Mouse (Mus musculus): ENCODE results near the gene Gsn. TPM values are rescaled to one million over a fixed set of nuclear protein-coding genes. Genes with fewer than 3 reads are reported as not detected.
A peak's percentile ranks its signal among the peaks of the same experiment; 100 is the strongest.

Gsn gene
- polyA plus RNA-seq, 1 experiment from 2014 or later, result 1,007 TPM

DNA sequence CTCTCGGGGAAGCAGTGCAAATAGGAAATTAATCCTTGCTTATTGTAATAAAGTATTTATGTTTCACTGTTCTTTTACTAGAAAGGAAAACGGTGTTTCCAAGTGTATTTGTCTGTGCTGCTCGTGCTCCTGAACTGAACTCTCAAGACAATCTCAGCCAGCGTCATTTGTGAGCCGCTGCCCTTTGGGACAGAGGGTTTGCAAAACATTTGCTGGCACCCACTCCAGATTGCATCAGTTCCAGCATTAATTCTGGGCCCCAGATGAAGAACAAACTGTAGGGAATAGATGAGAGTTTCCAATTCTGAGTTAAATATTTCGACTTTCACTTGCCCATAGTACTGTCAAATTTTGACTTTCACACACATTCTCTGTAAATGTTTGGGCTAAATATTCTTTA is 82.5 kb downstream of the Gsn start:
- TF ChIP-seq EP300 (IDR thresholded peaks at IDR 0.05), result peak; percentile 71
- TF ChIP-seq CTCF (IDR thresholded peaks at IDR 0.05), result no peak
- peaks cover 11% of the 10 kb centered on the region for H3K4me1 ChIP-seq (ENCODE audit: insufficient read depth, low read depth, low read length)
- no peak overlapping the region for H3K9ac ChIP-seq (replicated peaks; ENCODE audit: low read depth)
- no peaks in the 10 kb centered on the region for H3K27me3 ChIP-seq (replicated peaks; ENCODE audit: insufficient read depth, low read length)
- WGBS, result 27% methylated on average over 6 of the region's 6 CpGs
- H3K27ac ChIP-seq (ENCODE audit: low read length), result peak overlapping the region; percentile 62
- DNase-seq (ENCODE audit: low spot score), result peak; percentile 83
- no peak overlapping the region for H3K4me3 ChIP-seq (ENCODE audit: low read depth, low read length)
- H3K36me3 ChIP-seq (ENCODE audit: insufficient read depth, low read length), result no peaks in the 10 kb centered on the region
- H3K9me3 ChIP-seq (ENCODE audit: low read length), result no peaks in the 10 kb centered on the region
- ATAC-seq, result no peak
- H3K4me2 ChIP-seq (replicated peaks; ENCODE audit: low read depth, low read length), result no peak overlapping the region

DNA sequence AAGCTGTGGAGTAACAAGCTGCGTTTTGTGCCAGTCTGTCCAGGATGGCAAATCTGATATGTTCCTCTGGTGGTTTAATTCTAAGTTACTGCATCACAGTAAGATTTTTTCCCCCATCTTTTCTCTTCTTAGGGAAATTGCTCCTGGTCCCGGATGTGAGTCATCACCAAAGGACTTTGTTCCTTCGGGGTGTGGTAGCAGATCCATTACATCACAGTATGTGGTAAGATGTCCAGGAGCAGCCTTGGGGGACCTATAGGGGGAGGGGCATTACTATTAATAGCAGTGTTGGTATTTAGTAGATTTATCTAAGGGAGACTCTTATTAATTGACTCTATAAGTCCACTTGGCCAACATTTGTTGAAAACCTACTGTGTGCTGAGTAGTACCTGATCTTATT is 86.4 kb downstream of the Gsn start:
- no peaks in the 10 kb centered on the region for H3K4me1 ChIP-seq (ENCODE audit: insufficient read depth, low read depth, low read length)
- no peak; the same call in 1 of the 2 replicates for ATAC-seq
- peak; percentile 58 for DNase-seq (ENCODE audit: low spot score)
- H3K27me3 ChIP-seq (replicated peaks; ENCODE audit: insufficient read depth, low read length), result no peaks in the 10 kb centered on the region
- no peak overlapping the region for H3K27ac ChIP-seq (ENCODE audit: low read length)
- no peaks in the 10 kb centered on the region for H3K36me3 ChIP-seq (ENCODE audit: insufficient read depth, low read length)
- no peak overlapping the region for H3K9ac ChIP-seq (replicated peaks; ENCODE audit: low read depth)
- H3K4me2 ChIP-seq (replicated peaks; ENCODE audit: low read depth, low read length), result no peak overlapping the region
- H3K9me3 ChIP-seq (ENCODE audit: low read length), result no peaks in the 10 kb centered on the region
- TF ChIP-seq CTCF (IDR thresholded peaks at IDR 0.05) (no peak), EP300 (IDR thresholded peaks at IDR 0.05) (peak; percentile 45; the same call in 1 of the 2 replicates)
- 54% methylated on average over 3 of the region's 3 CpGs for WGBS
- H3K4me3 ChIP-seq (ENCODE audit: low read depth, low read length), result no peak overlapping the region

DNA sequence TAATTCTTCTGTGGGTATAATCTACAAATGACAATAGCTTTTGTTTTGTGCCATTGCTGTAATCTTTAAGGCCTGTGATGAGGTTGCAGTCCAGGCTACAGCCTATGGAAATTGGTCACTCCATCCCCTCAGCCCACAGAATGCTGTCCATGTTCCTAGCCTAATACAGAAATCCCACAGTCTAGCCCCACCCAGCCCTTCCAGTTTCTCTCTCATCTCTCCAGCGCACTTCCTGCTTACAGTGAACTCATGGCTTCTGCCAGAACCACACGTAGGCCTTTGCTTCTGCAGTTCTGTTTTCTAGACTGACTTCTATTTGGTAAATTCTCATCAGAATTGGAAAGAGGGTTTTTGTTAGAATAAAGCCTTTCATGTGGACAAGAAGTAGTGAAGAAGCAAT is 89.8 kb downstream of the Gsn start:
- no peaks in the 10 kb centered on the region for H3K4me1 ChIP-seq (ENCODE audit: insufficient read depth, low read depth, low read length)
- H3K4me2 ChIP-seq (replicated peaks; ENCODE audit: low read depth, low read length), result no peak overlapping the region
- DNase-seq (ENCODE audit: low spot score) (peak; percentile 30), ATAC-seq (no peak)
- no peaks in the 10 kb centered on the region for H3K9me3 ChIP-seq (ENCODE audit: low read length)
- H3K27me3 ChIP-seq (replicated peaks; ENCODE audit: insufficient read depth, low read length), result no peaks in the 10 kb centered on the region
- no peak overlapping the region for H3K27ac ChIP-seq (ENCODE audit: low read length)
- H3K4me3 ChIP-seq (ENCODE audit: low read depth, low read length), result no peak overlapping the region
- H3K9ac ChIP-seq (replicated peaks; ENCODE audit: low read depth), result no peak overlapping the region
- TF ChIP-seq EP300 (IDR thresholded peaks at IDR 0.05) (no peak), CTCF (IDR thresholded peaks at IDR 0.05) (no peak)
- WGBS, result 45% methylated on average over 2 of the region's 2 CpGs
- H3K36me3 ChIP-seq (ENCODE audit: insufficient read depth, low read length), result no peaks in the 10 kb centered on the region

DNA sequence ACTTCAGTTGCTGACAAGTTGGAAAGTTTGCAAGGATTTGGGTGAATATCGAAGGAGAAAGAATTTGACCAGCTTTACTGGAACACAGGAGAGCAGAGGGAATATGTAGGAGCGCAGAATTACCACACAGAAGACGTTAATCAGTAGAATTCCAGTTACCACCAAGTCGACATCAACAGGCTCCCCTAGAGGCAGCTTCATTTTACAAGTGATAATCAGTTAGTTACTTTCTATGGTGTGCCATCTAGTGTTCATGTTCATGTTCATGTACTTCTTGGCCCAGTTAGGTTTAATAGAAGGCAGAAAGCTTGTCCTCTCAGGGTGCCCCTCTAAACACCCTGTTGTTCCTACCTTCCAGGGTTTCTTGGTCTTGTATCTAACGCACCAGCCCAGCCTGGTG is 93.0 kb downstream of the Gsn start:
- ATAC-seq (peak; percentile 65), DNase-seq (ENCODE audit: low spot score) (peak; percentile 91)
- Histone ChIP-seq H3K4me3 (ENCODE audit: low read depth, low read length) (no peak overlapping the region), H3K9me3 (ENCODE audit: low read length) (no peaks in the 10 kb centered on the region), H3K27me3 (replicated peaks; ENCODE audit: insufficient read depth, low read length) (no peaks in the 10 kb centered on the region), H3K4me2 (replicated peaks; ENCODE audit: low read depth, low read length) (no peak overlapping the region), H3K36me3 (ENCODE audit: insufficient read depth, low read length) (no peaks in the 10 kb centered on the region), H3K9ac (replicated peaks; ENCODE audit: low read depth) (no peak overlapping the region), H3K27ac (ENCODE audit: low read length) (no peak overlapping the region), H3K4me1 (ENCODE audit: insufficient read depth, low read depth, low read length) (no peaks in the 10 kb centered on the region)
- TF ChIP-seq CTCF (IDR thresholded peaks at IDR 0.05) (peak; percentile 90), EP300 (IDR thresholded peaks at IDR 0.05) (no peak)
- WGBS, result 35% methylated on average over 5 of the region's 5 CpGs

Other genes starting within 250 kb of the Gsn start
- gene Hc, start 194.9 kb upstream of the Gsn start, polyA plus RNA-seq (2015; fragmentation: Nextera tagmentation; extraction: Ambion mirVana), result 149 and 172 TPM in 2 replicates
- 1.4 and 3.0 TPM in 2 replicates for gene AI182371, start 154.8 kb upstream of the Gsn start, polyA plus RNA-seq (2015; fragmentation: Nextera tagmentation; extraction: Ambion mirVana)
- 20.1 and 21.3 TPM in 2 replicates for gene Cntrl, start 146.9 kb upstream of the Gsn start, polyA plus RNA-seq (2015; fragmentation: Nextera tagmentation; extraction: Ambion mirVana)
- gene Rab14, start 55.3 kb upstream of the Gsn start, polyA plus RNA-seq (2015; fragmentation: Nextera tagmentation; extraction: Ambion mirVana), result 434 and 473 TPM in 2 replicates
- gene Stom, start 80.6 kb downstream of the Gsn start, polyA plus RNA-seq (2015; fragmentation: Nextera tagmentation; extraction: Ambion mirVana), result 76.9 and 86.2 TPM in 2 replicates
- gene 4930568D16Rik, start 111.3 kb downstream of the Gsn start, polyA plus RNA-seq (2015; fragmentation: Nextera tagmentation; extraction: Ambion mirVana), result not detected in 2 replicates
- not detected in 2 replicates for gene 4930402F06Rik, start 140.8 kb downstream of the Gsn start, polyA plus RNA-seq (2015; fragmentation: Nextera tagmentation; extraction: Ambion mirVana)
- 21.8 and 25.6 TPM in 2 replicates for gene Ggta1, start 206.9 kb downstream of the Gsn start, polyA plus RNA-seq (2015; fragmentation: Nextera tagmentation; extraction: Ambion mirVana)

Data from lung, postnatal 0 days (tissue).